Mouse (Mus musculus): Measurements from ENCODE around the gene Kcnj8. TPM values are rescaled to one million over a fixed set of nuclear protein-coding genes. Genes with fewer than 3 reads are reported as not detected.
"Not testable (repeated sequence)": the region's sequence is repeated elsewhere in the genome, so short reads cannot be mapped to it uniquely, and the experiment has no call there.

Gene Kcnj8
- polyA plus RNA-seq, 1 experiment from 2014 or later = 14.5 TPM

- Histone ChIP-seq H3K36me3 (ENCODE audit: control insufficient read depth, insufficient read depth, low read length) (no peaks in the 10 kb centered on the region), H3K4me2 (ENCODE audit: low read length) (no peak overlapping the region), H3K4me1 (ENCODE audit: control insufficient read depth in 2 of 2, insufficient read depth in 2 of 2, low read length in 2 of 2) (0 out of 4 replicates have a peak, but pooled peaks cover 0 to 6% of the 10 kb centered on the region in 2 experiments), H3K9me3 (ENCODE audit: control insufficient read depth, low read length) (no peaks in the 10 kb centered on the region), H3K27me3 (ENCODE audit: control insufficient read depth, insufficient read depth, low read length) (no peaks in the 10 kb centered on the region), H3K27ac (replicated peaks in 1 of 2; ENCODE audit: control insufficient read depth in 1 of 2, insufficient read depth in 1 of 2, low read depth in 2 of 2, low read length in 2 of 2) (no peak overlapping the region), H3K9ac (ENCODE audit: low read length) (no peak overlapping the region), H3K4me3 (ENCODE audit: control insufficient read depth in 1 of 2, insufficient read depth in 1 of 2, low read depth in 1 of 2, low read length in 2 of 2) (no peak overlapping the region)
- ATAC-seq (ENCODE audit: insufficient number of reproducible peaks, insufficient read depth, low FRiP score, low read depth) = no peak
- 6% methylated on average over 4 of the region's 4 CpGs for WGBS
Measured at GRCm38 (mm10) chr6:142524635-142525308, 46.6 kb downstream of the Kcnj8 start.

DNA sequence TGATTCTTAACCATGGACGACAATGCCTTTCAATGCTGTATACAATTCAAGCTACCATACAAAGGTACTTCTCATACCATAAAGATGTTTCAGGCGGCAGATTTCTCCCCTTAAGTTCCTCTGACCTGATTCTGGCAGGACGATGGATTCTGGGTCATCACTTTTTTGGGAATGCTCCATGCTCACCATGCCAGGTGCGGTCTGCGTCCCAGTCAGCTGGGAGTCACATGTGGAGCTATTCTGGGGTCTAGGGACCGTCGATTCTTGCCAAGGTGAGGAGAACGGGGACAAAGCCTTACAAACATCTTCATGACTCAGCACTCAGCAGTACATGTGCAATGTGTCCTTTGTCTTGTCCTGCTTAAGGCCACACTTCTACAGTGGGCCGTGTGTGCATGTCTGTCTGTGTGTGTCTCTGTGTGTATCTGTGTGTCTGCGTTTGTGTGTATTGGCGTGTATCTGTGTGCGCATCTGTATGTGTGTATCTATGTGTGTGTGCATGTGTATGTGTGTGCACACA, 49.8 kb downstream of the Kcnj8 start:
- H3K9ac ChIP-seq (ENCODE audit: low read length) = no peak overlapping the region
- H3K27me3 ChIP-seq (ENCODE audit: control insufficient read depth, insufficient read depth, low read length) = no peaks in the 10 kb centered on the region
- H3K36me3 ChIP-seq (ENCODE audit: control insufficient read depth, insufficient read depth, low read length) = no peaks in the 10 kb centered on the region
- H3K4me3 ChIP-seq (ENCODE audit: control insufficient read depth in 1 of 2, insufficient read depth in 1 of 2, low read depth in 1 of 2, low read length in 2 of 2) = no peak overlapping the region
- H3K9me3 ChIP-seq (ENCODE audit: control insufficient read depth, low read length) = no peaks in the 10 kb centered on the region
- no peak overlapping the region for H3K27ac ChIP-seq (replicated peaks in 1 of 2; ENCODE audit: control insufficient read depth in 1 of 2, insufficient read depth in 1 of 2, low read depth in 2 of 2, low read length in 2 of 2)
- ATAC-seq (ENCODE audit: insufficient number of reproducible peaks, insufficient read depth, low FRiP score, low read depth) = no peak
- H3K4me1 ChIP-seq (ENCODE audit: control insufficient read depth in 2 of 2, insufficient read depth in 2 of 2, low read length in 2 of 2) = no peaks in the 10 kb centered on the region
- no peak overlapping the region for H3K4me2 ChIP-seq (ENCODE audit: low read length)
- 64% methylated on average over 12 of the region's 12 CpGs for WGBS

DNA sequence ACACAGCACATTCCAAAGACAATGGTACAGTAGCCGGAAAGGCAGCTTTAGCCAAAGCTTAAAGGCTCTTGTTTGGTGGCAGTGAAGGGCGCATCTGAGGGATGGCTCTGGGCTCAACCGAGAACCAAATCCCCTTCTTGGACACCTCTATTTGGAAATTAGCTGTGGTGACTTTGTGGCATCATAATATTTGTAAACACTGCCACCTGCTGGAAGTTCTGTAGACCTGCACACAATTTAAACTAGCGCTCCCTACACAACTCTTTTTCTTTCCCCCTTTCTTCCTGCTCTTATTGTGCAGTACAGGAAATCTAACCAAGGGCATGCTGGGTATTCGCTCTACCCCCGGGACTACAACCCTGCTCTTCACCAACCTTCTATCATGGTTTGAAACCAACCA, 52.3 kb downstream of the Kcnj8 start:
- Histone ChIP-seq H3K4me1 (ENCODE audit: control insufficient read depth in 2 of 2, insufficient read depth in 2 of 2, low read length in 2 of 2) (no peaks in the 10 kb centered on the region), H3K36me3 (ENCODE audit: control insufficient read depth, insufficient read depth, low read length) (no peaks in the 10 kb centered on the region), H3K4me3 (ENCODE audit: control insufficient read depth in 1 of 2, insufficient read depth in 1 of 2, low read depth in 1 of 2, low read length in 2 of 2) (no peak overlapping the region), H3K9ac (ENCODE audit: low read length) (no peak overlapping the region), H3K27me3 (ENCODE audit: control insufficient read depth, insufficient read depth, low read length) (no peaks in the 10 kb centered on the region), H3K4me2 (ENCODE audit: low read length) (no peak overlapping the region), H3K9me3 (ENCODE audit: control insufficient read depth, low read length) (no peaks in the 10 kb centered on the region), H3K27ac (replicated peaks in 1 of 2; ENCODE audit: control insufficient read depth in 1 of 2, insufficient read depth in 1 of 2, low read depth in 2 of 2, low read length in 2 of 2) (no peak overlapping the region)
- no peak for ATAC-seq (ENCODE audit: insufficient number of reproducible peaks, insufficient read depth, low FRiP score, low read depth)
- 6% methylated on average over 6 of the region's 6 CpGs for WGBS

DNA sequence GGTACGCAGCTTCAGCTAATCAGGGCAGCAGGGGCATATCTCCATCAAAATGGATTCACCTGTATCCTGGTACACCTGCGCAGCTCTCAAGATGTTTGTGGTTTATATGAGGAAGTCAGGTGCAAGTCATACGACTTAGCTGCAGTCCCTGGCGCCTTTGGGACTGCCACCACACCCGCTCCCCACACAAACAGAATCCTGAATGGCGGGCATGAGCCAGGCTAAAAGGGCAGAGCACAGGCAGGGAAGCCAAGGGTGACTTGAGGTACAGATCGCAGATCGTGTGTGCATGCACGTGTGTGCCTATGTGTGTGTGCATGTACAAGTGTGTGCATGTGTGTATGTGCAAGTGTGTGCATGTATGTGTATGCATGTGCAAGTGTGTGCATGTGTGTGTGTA, 56.0 kb downstream of the Kcnj8 start:
- H3K9ac ChIP-seq (ENCODE audit: low read length); H3K4me2 ChIP-seq (ENCODE audit: low read length); H3K36me3 ChIP-seq (ENCODE audit: control insufficient read depth, insufficient read depth, low read length); H3K4me3 ChIP-seq (ENCODE audit: control insufficient read depth in 1 of 2, insufficient read depth in 1 of 2, low read depth in 1 of 2, low read length in 2 of 2); ATAC-seq (ENCODE audit: insufficient number of reproducible peaks, insufficient read depth, low FRiP score, low read depth); H3K9me3 ChIP-seq (ENCODE audit: control insufficient read depth, low read length); H3K4me1 ChIP-seq (ENCODE audit: control insufficient read depth in 2 of 2, insufficient read depth in 2 of 2, low read length in 2 of 2); H3K27ac ChIP-seq (replicated peaks in 1 of 2; ENCODE audit: control insufficient read depth in 1 of 2, insufficient read depth in 1 of 2, low read depth in 2 of 2, low read length in 2 of 2): not testable (repeated sequence)
- H3K27me3 ChIP-seq (ENCODE audit: control insufficient read depth, insufficient read depth, low read length) = peaks cover 11% of the 10 kb centered on the region; the same call in 1 of the 2 replicates
- WGBS = 66% methylated on average over 8 of the region's 9 CpGs

DNA sequence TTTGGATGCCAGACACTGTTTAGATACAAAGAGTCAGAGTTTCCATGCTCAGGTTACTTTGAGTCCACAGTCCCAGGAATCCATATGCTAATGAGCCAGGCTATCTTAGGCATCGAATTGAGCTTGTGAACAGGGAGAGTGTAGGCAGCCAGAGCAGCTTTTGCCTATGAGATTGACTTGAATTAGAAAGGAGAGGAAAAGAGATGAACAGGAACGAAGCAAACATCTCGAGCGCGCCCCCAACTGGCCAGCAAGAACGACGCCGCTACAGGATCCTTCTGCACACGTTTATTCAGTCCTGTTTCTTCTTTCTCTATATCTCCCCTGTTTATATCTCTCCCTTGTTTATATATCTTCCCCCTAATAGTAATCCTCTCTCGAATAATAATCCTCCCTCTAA, 56.5 kb downstream of the Kcnj8 start:
- Histone ChIP-seq H3K9ac (ENCODE audit: low read length) (no peak overlapping the region), H3K36me3 (ENCODE audit: control insufficient read depth, insufficient read depth, low read length) (no peaks in the 10 kb centered on the region), H3K4me3 (ENCODE audit: control insufficient read depth in 1 of 2, insufficient read depth in 1 of 2, low read depth in 1 of 2, low read length in 2 of 2) (no peak overlapping the region), H3K27me3 (ENCODE audit: control insufficient read depth, insufficient read depth, low read length) (peaks cover 11% of the 10 kb centered on the region; the same call in 1 of the 2 replicates), H3K4me2 (ENCODE audit: low read length) (no peak overlapping the region), H3K27ac (replicated peaks in 1 of 2; ENCODE audit: control insufficient read depth in 1 of 2, insufficient read depth in 1 of 2, low read depth in 2 of 2, low read length in 2 of 2) (no peak overlapping the region), H3K9me3 (ENCODE audit: control insufficient read depth, low read length) (no peaks in the 10 kb centered on the region), H3K4me1 (ENCODE audit: control insufficient read depth in 2 of 2, insufficient read depth in 2 of 2, low read length in 2 of 2) (peaks cover 0 to 5% of the 10 kb centered on the region in 2 experiments; a peak in 1 of 4 replicates)
- 4% methylated on average over 10 of the region's 10 CpGs for WGBS
- ATAC-seq (ENCODE audit: insufficient number of reproducible peaks, insufficient read depth, low FRiP score, low read depth) = no peak

Other genes starting within 250 kb of the Kcnj8 start
- not detected in 2 replicates for gene Slco1a5, start 248.6 kb downstream of the Kcnj8 start, polyA plus RNA-seq (2014; fragmentation: Nextera tagmentation; extraction: Ambion mirVana)
- 14.3 TPM in 2 replicates for gene Pyroxd1, start 226.0 kb downstream of the Kcnj8 start, polyA plus RNA-seq (2014; fragmentation: Nextera tagmentation; extraction: Ambion mirVana)
- 18.1 and 18.5 TPM in 2 replicates for gene Recql, start 184.5 kb downstream of the Kcnj8 start, polyA plus RNA-seq (2014; fragmentation: Nextera tagmentation; extraction: Ambion mirVana)
- 71.4 and 73.1 TPM in 2 replicates for gene Golt1b, start 184.4 kb downstream of the Kcnj8 start, polyA plus RNA-seq (2014; fragmentation: Nextera tagmentation; extraction: Ambion mirVana)
- 0.42 TPM in 1 of 2 replicates, not detected in the other for gene Spx, start 158.2 kb downstream of the Kcnj8 start, polyA plus RNA-seq (2014; fragmentation: Nextera tagmentation; extraction: Ambion mirVana)
- gene Gys2, start 98.5 kb downstream of the Kcnj8 start, polyA plus RNA-seq (2014; fragmentation: Nextera tagmentation; extraction: Ambion mirVana) = not detected in 2 replicates
- 1,520 and 1,540 TPM in 2 replicates for gene Ldhb, start 63.7 kb downstream of the Kcnj8 start, polyA plus RNA-seq (2014; fragmentation: Nextera tagmentation; extraction: Ambion mirVana)
- 22.9 and 27.1 TPM in 2 replicates for gene Abcc9, start 130.7 kb upstream of the Kcnj8 start, polyA plus RNA-seq (2014; fragmentation: Nextera tagmentation; extraction: Ambion mirVana)
- 102 and 104 TPM in 2 replicates for gene Cmas, start 185.1 kb upstream of the Kcnj8 start, polyA plus RNA-seq (2014; fragmentation: Nextera tagmentation; extraction: Ambion mirVana)
- gene Sult6b2, start 232.9 kb upstream of the Kcnj8 start, polyA plus RNA-seq (2014; fragmentation: Nextera tagmentation; extraction: Ambion mirVana) = 0.09 TPM in 2 replicates